Mouse (Mus musculus): ENCODE data around the gene Awat2. TPM values are rescaled to one million over a fixed set of nuclear protein-coding genes. Genes with fewer than 3 reads are reported as not detected.
"Not testable (repeated sequence)": the region's sequence is repeated elsewhere in the genome, so short reads cannot be mapped to it uniquely, and the experiment has no call there.

Gene Awat2
- total RNA-seq (2014; fragmentation: Nextera tagmentation) (0.73 and 2.0 TPM in 2 replicates), total RNA-seq (2017) (0.82 and 1.0 TPM in 2 replicates), polyA plus RNA-seq (2012) (0.08 TPM in 1 of 2 replicates, not detected in the other)

DNA sequence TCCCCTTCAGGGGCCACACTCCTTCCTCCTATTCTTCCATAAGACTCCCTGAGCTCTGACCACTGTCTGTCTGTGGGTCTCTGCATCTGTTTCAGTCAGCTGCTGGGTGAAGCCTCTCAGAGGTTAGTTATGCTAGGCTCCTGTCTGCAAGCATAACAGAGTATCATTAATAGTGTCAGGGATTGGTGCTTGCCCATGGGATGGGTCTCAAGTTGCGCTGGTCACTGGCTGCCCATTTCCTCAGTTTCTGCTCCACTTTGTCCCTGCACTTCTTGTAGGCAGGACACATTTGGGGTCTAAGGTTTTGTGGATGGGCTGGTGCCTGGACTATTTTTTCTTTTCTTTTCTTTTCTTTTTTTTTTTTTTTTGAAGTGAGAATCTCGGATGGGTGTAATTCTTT is at the start of gene Awat2:
TSS of gene Awat2 (minus strand) at position 101 of the 400 bp plus-strand sequence.
- H3K9me3 ChIP-seq (replicated peaks); H3K27me3 ChIP-seq (ENCODE audit: insufficient read depth, low read length); H3K4me1 ChIP-seq (ENCODE audit: insufficient read depth, low read depth, low read length); DNase-seq (ENCODE audit: low spot score); H3K4me3 ChIP-seq (ENCODE audit: low read depth, low read length); ATAC-seq (ENCODE audit: extremely low read depth, insufficient number of reproducible peaks, low FRiP score, poor library complexity, severe bottlenecking); H3K36me3 ChIP-seq (replicated peaks): not testable (repeated sequence)

DNA sequence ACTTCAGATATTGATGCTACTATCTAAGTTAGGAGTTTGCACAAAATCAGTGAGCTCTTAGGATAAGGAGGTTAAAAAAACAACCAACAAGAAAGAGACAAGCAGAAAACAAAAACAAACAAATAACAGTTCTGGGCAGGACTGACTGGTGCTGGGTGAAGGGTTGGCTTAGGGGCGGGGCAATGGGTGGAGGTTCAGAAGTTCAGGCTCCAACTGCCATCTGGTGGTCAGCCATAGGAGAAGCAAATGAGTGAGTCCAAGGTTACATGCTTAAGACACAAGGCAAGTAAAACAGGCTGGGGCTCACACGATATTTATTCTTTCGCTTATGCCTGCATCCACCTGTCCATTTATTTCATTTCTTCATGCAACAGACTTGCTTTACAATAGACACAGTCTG is 37.8 kb upstream of the Awat2 start:
- Histone ChIP-seq H3K4me1 (ENCODE audit: insufficient read depth, low read depth, low read length) (no peaks in the 10 kb centered on the region), H3K27me3 (ENCODE audit: insufficient read depth, low read length) (no peaks in the 10 kb centered on the region), H3K4me3 (ENCODE audit: low read depth, low read length) (no peak overlapping the region), H3K9me3 (replicated peaks) (no peaks in the 10 kb centered on the region), H3K36me3 (replicated peaks) (no peaks in the 10 kb centered on the region)
- TF ChIP-seq POLR2AphosphoS5 (IDR thresholded peaks at IDR 0.05; ENCODE audit: insufficient replicate concordance, low read depth, low read length): no peak
- no peak for TF ChIP-seq CTCF (IDR thresholded peaks at IDR 0.05; ENCODE audit: low read depth, low read length)
- TF ChIP-seq GATA2 (IDR thresholded peaks at IDR 0.05; ENCODE audit: borderline replicate concordance, low read depth, low read length): no peak
- no peak for TF ChIP-seq GATA1 (IDR thresholded peaks at IDR 0.05; ENCODE audit: borderline replicate concordance, low read length)
- no peak for TF ChIP-seq TAL1 (conservative IDR thresholded peaks at IDR 0.05; ENCODE audit: low read depth, low read length)
- peak; percentile 20 for DNase-seq (ENCODE audit: low spot score)
- peak; percentile 80; the same call in 1 of the 2 replicates for ATAC-seq (ENCODE audit: extremely low read depth, insufficient number of reproducible peaks, low FRiP score, poor library complexity, severe bottlenecking)

GRCm38 (mm10) chrX:100475569-100476223 is 33.2 kb upstream of the Awat2 start:
- ATAC-seq (ENCODE audit: extremely low read depth, insufficient number of reproducible peaks, low FRiP score, poor library complexity, severe bottlenecking): no peak
- TF ChIP-seq GATA1 (IDR thresholded peaks at IDR 0.05; ENCODE audit: borderline replicate concordance, low read length): no peak
- TF ChIP-seq POLR2AphosphoS5 (IDR thresholded peaks at IDR 0.05; ENCODE audit: insufficient replicate concordance, low read depth, low read length): no peak
- no peak for TF ChIP-seq GATA2 (IDR thresholded peaks at IDR 0.05; ENCODE audit: borderline replicate concordance, low read depth, low read length)
- no peak for TF ChIP-seq TAL1 (conservative IDR thresholded peaks at IDR 0.05; ENCODE audit: low read depth, low read length)
- H3K4me1 ChIP-seq (ENCODE audit: insufficient read depth, low read depth, low read length): no peaks in the 10 kb centered on the region
- no peak overlapping the region for H3K4me3 ChIP-seq (ENCODE audit: low read depth, low read length)
- H3K9me3 ChIP-seq (replicated peaks): no peaks in the 10 kb centered on the region
- H3K27me3 ChIP-seq (ENCODE audit: insufficient read depth, low read length): no peaks in the 10 kb centered on the region
- H3K36me3 ChIP-seq (replicated peaks): no peaks in the 10 kb centered on the region
- no peak for DNase-seq (ENCODE audit: low spot score)

DNA sequence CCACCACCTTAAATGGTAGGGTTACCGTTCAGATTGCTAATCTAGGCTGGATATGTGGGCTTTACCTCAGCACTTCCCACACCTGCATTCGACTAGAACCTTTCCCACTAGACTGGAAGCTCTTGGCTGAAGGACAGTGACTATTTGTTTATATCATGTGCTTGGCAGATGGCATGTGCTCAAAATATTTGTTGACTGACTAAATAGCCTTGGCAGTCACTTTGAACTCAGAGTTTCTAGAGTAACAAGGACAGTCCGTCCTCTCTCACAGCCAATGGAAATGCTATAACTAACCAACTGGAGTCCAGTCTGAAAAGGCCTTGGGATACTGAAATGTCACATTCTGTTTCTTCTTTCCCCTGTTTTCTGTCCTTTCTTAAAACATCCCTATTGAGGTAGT is 29.0 kb upstream of the Awat2 start:
- Histone ChIP-seq H3K4me1 (ENCODE audit: insufficient read depth, low read depth, low read length) (no peaks in the 10 kb centered on the region), H3K36me3 (replicated peaks) (no peaks in the 10 kb centered on the region), H3K27me3 (ENCODE audit: insufficient read depth, low read length) (no peaks in the 10 kb centered on the region), H3K4me3 (ENCODE audit: low read depth, low read length) (no peak overlapping the region), H3K9me3 (replicated peaks) (no peaks in the 10 kb centered on the region)
- DNase-seq (ENCODE audit: low spot score): no peak
- no peak for ATAC-seq (ENCODE audit: extremely low read depth, insufficient number of reproducible peaks, low FRiP score, poor library complexity, severe bottlenecking)
- TF ChIP-seq GATA1 (IDR thresholded peaks at IDR 0.05; ENCODE audit: borderline replicate concordance, low read length) (no peak), CTCF (IDR thresholded peaks at IDR 0.05; ENCODE audit: low read depth, low read length) (no peak), POLR2AphosphoS5 (IDR thresholded peaks at IDR 0.05; ENCODE audit: insufficient replicate concordance, low read depth, low read length) (no peak), GATA2 (IDR thresholded peaks at IDR 0.05; ENCODE audit: borderline replicate concordance, low read depth, low read length) (no peak), TAL1 (conservative IDR thresholded peaks at IDR 0.05; ENCODE audit: low read depth, low read length) (no peak)

GRCm38 (mm10) chrX:100470126-100470525 is 27.6 kb upstream of the Awat2 start:
- no peaks in the 10 kb centered on the region for H3K36me3 ChIP-seq (replicated peaks)
- no peaks in the 10 kb centered on the region for H3K4me1 ChIP-seq (ENCODE audit: insufficient read depth, low read depth, low read length)
- DNase-seq (ENCODE audit: low spot score): no peak
- no peak for ATAC-seq (ENCODE audit: extremely low read depth, insufficient number of reproducible peaks, low FRiP score, poor library complexity, severe bottlenecking)
- H3K27me3 ChIP-seq (ENCODE audit: insufficient read depth, low read length): no peaks in the 10 kb centered on the region
- H3K9me3 ChIP-seq (replicated peaks): no peaks in the 10 kb centered on the region
- TF ChIP-seq CTCF (IDR thresholded peaks at IDR 0.05; ENCODE audit: low read depth, low read length): no peak
- no peak for TF ChIP-seq GATA2 (IDR thresholded peaks at IDR 0.05; ENCODE audit: borderline replicate concordance, low read depth, low read length)
- TF ChIP-seq GATA1 (IDR thresholded peaks at IDR 0.05; ENCODE audit: borderline replicate concordance, low read length): no peak
- no peak for TF ChIP-seq POLR2AphosphoS5 (IDR thresholded peaks at IDR 0.05; ENCODE audit: insufficient replicate concordance, low read depth, low read length)
- no peak for TF ChIP-seq TAL1 (conservative IDR thresholded peaks at IDR 0.05; ENCODE audit: low read depth, low read length)
- H3K4me3 ChIP-seq (ENCODE audit: low read depth, low read length): no peak overlapping the region

DNA sequence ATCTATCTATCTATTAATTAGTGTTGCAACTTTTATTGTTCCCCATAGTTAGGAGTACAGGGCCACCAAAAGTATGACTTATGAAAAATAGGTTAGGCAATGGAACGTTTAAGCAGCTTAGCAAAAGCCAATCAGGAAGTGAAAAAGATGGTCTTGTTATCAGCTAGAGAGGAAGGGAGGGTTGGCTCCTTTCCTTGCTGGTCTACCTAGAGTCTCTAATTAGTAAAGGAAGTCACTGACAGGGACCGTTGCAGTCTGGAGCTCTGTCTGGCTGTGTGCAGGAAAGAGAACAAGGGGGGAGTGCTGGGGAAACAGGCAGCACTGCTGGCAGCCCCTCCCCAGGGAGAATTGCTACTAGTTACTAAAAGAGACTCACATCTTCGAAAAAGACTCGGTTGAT is 25.5 kb upstream of the Awat2 start:
- Histone ChIP-seq H3K36me3 (replicated peaks) (no peaks in the 10 kb centered on the region), H3K9me3 (replicated peaks) (no peaks in the 10 kb centered on the region), H3K27me3 (ENCODE audit: insufficient read depth, low read length) (no peaks in the 10 kb centered on the region), H3K4me1 (ENCODE audit: insufficient read depth, low read depth, low read length) (no peaks in the 10 kb centered on the region), H3K4me3 (ENCODE audit: low read depth, low read length) (no peak overlapping the region)
- ATAC-seq (ENCODE audit: extremely low read depth, insufficient number of reproducible peaks, low FRiP score, poor library complexity, severe bottlenecking) (no peak), DNase-seq (ENCODE audit: low spot score) (no peak)
- TF ChIP-seq TAL1 (conservative IDR thresholded peaks at IDR 0.05; ENCODE audit: low read depth, low read length): no peak
- no peak for TF ChIP-seq CTCF (IDR thresholded peaks at IDR 0.05; ENCODE audit: low read depth, low read length)
- TF ChIP-seq GATA1 (IDR thresholded peaks at IDR 0.05; ENCODE audit: borderline replicate concordance, low read length): no peak
- no peak for TF ChIP-seq POLR2AphosphoS5 (IDR thresholded peaks at IDR 0.05; ENCODE audit: insufficient replicate concordance, low read depth, low read length)
- no peak for TF ChIP-seq GATA2 (IDR thresholded peaks at IDR 0.05; ENCODE audit: borderline replicate concordance, low read depth, low read length)
